Mouse (Mus musculus) macrophage (primary cell): ENCODE measurements around the gene Cby1. TPM values are rescaled to one million over a fixed set of nuclear protein-coding genes. Genes with fewer than 3 reads are reported as not detected.

ENCODE experiments used
- H3K27ac ChIP-seq: fragments of 350-480 bp; formaldehyde crosslinking; 2 replicates; pipeline ENCODE4 v1.9.0; 2021
- H3K36me3 ChIP-seq: fragments of 350-480 bp; formaldehyde crosslinking; 2 replicates; pipeline ENCODE4 v1.9.0; 2021; ENCODE audit errors: inconsistent target
- H3K4me3 ChIP-seq: fragments of 350-480 bp; formaldehyde crosslinking; 2 replicates; pipeline ENCODE4 v1.9.0; 2021; ENCODE audit errors: inconsistent target
- H3K79me2 ChIP-seq: fragments of 350-480 bp; formaldehyde crosslinking; 2 replicates; pipeline ENCODE4 v1.9.0; 2021; ENCODE audit errors: inconsistent target
- WGBS: methylation state at CpG from one replicate; pipeline ENCODE4 v1.1.7; 2026; ENCODE audit warnings: inconsistent platforms; ENCODE audit not compliant: missing documents; 5-methylcytosine and 5-hydroxymethylcytosine counted together
- polyA plus RNA-seq: library from polyadenylated mRNA; stranded (reverse); fragments of 250-400 nt; gene quantifications from 3 replicates; pipeline ENCODE4 v1.2.4, GENCODE M21; 2018; ENCODE audit warnings: inconsistent platforms

Cby1 gene
- polyA plus RNA-seq, 1 experiment from 2014 or later: 24.8 TPM

- H3K36me3 ChIP-seq: no peaks in the 10 kb centered on the region
- WGBS: 2% methylated on average over 33 of the region's 33 CpGs
- H3K79me2 ChIP-seq: peaks cover 61% of the 10 kb centered on the region
- no peak overlapping the region; the same call in 1 of the 2 replicates for H3K27ac ChIP-seq
- peak overlapping the region; percentile 55 for H3K4me3 ChIP-seq
These were observed 28.2 kb downstream of the Cby1 start for GRCm38 (mm10) chr15:79687175-79687574.

DNA sequence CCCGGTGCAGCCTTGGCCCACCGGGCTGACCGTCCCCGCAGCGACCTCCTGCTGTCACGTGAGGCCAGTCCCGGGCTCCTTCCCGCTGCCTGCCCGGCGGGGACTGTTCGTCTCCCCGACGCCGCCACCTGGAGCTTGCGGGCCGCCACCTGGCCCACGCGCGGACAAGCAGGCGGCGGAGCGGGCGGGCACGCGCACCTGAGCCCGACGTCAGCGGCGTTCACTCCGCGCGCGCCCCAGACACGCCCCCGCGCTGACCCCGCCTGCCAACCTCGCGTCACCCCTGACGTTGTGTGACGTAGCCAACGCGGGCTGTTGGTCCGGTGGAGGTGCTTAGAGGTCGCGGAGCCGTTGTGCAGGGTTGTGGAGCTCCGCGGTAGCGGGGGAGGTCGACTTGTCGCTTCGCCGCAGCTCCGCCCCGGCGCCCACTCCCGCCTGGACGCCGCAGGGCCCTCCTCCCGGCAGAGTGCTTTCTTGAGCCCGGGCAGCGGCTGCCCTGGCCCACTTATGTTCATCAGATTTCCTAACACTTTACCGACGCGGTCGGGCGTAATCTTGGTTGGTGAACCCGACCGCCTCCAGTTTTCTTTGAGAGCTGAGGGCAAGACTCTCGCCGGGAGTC lies 28.8 kb downstream of the Cby1 start, which contains the start of gene Josd1:
Josd1 (minus strand) TSS at position 274 of the 622 bp plus-strand sequence.
- peak within 1 kb of the TSS; percentile 34 for H3K27ac ChIP-seq
- no peaks in the 10 kb centered on the region for H3K36me3 ChIP-seq
- under 1% methylated on average over 68 of the region's 72 CpGs for WGBS
- peak within 1 kb of the TSS; percentile 55 for H3K4me3 ChIP-seq
- peaks cover 61% of the 10 kb centered on the region for H3K79me2 ChIP-seq

DNA sequence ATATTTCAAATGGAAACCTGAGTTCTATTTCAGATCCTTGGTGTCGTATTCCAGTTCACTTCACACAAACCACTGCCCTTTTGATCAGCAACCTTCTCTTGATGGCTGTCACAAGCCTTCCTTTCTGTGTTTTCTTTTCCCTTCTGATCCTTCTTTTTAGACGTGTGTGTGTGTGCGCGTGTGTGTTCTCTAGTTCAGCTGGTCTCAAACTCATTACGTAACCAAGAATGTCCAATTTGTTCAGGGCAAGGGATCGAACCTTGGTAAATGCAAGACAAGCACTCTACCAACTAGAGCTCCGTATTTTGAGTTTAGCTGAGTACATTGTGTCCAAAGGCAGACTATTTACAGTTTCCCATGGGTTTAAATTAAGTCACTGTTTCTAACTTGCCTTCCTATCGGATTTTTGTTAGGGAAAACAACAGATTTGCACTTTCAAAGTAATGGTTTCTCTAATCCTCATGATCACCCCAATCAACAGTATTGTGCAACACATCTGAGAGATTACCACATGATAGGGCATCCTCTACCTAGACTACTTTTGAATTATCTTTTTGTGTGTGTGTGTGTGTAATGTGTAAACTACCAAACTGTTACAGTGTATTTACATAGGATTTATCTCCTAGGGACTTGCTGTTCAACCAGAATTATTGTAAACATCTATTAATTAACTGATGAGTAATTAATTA lies 29.4 kb downstream of the Cby1 start:
- H3K27ac ChIP-seq: peak overlapping the region; percentile 34
- WGBS: 9% methylated on average over 8 of the region's 8 CpGs
- H3K79me2 ChIP-seq: peaks cover 61% of the 10 kb centered on the region

DNA sequence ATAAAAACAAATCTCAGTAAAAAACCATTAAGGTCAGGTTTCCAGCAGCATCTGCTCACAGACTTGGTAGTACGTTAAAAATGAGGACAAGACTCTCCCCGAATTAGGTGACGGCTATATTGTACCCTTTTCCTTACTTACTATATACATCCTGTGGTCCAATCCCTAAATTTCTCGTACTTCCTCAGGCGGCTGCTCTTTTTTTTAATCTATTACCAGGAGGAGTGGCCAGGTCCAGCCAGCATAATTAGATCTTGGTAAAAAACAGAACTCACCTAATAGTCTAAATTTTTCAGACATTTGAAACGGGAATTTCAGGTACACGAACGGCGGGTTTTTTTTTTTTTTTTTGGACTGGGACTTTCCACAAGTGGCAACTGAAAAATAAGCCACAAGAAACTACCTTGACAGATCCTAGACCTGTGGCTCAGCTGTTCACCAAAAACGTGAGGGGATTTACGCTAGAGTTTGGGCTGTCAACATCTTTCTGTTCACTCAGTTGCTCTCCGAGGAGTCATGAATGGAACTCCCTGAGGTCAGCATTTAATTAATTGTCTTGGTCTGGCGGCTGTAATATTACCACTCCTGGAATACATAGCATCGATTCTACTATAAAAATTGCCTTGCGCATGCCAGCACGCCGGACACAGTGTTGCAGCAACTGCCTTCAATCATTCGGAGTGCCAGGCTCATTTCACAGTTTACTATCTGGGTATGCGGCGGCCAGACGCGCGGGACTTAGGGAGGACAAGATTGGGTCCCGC lies 30.8 kb downstream of the Cby1 start:
- Histone ChIP-seq H3K27ac (no peak overlapping the region), H3K79me2 (peaks cover 61% of the 10 kb centered on the region), H3K4me3 (peak overlapping the region; percentile 27; the same call in 1 of the 2 replicates), H3K36me3 (no peaks in the 10 kb centered on the region)
- 8% methylated on average over 23 of the region's 24 CpGs for WGBS

More for the DNA sequence above, 29.4 kb downstream of the Cby1 start:
- peak overlapping the region; percentile 31 for H3K4me3 ChIP-seq
- no peaks in the 10 kb centered on the region for H3K36me3 ChIP-seq

GRCm38 (mm10) chr15:79690426-79691022 lies 31.5 kb downstream of the Cby1 start, which contains the start of gene Gtpbp1:
Gene Gtpbp1 (plus strand): TSS chr15:79690845.
- WGBS: under 1% methylated on average over 44 of the region's 45 CpGs
- H3K36me3 ChIP-seq: no peaks in the 10 kb centered on the region
- H3K79me2 ChIP-seq: peaks cover 61% of the 10 kb centered on the region
- H3K27ac ChIP-seq: no peak within 1 kb of the TSS
- H3K4me3 ChIP-seq: peak within 1 kb of the TSS; percentile 60

- H3K79me2 ChIP-seq: peaks cover 61% of the 10 kb centered on the region
- under 1% methylated on average over 53 of the region's 53 CpGs for WGBS
- no peak overlapping the region for H3K27ac ChIP-seq
- H3K4me3 ChIP-seq: peak overlapping the region; percentile 60
- H3K36me3 ChIP-seq: no peaks in the 10 kb centered on the region
These were observed 32.1 kb downstream of the Cby1 start for GRCm38 (mm10) chr15:79691023-79691508.

GRCm38 (mm10) chr15:79692334-79692733 lies 33.3 kb downstream of the Cby1 start:
- H3K79me2 ChIP-seq: peaks cover 62% of the 10 kb centered on the region
- 94% methylated on average over 5 of the region's 5 CpGs for WGBS
- H3K36me3 ChIP-seq: no peaks in the 10 kb centered on the region
- H3K4me3 ChIP-seq: no peak overlapping the region
- no peak overlapping the region for H3K27ac ChIP-seq

DNA sequence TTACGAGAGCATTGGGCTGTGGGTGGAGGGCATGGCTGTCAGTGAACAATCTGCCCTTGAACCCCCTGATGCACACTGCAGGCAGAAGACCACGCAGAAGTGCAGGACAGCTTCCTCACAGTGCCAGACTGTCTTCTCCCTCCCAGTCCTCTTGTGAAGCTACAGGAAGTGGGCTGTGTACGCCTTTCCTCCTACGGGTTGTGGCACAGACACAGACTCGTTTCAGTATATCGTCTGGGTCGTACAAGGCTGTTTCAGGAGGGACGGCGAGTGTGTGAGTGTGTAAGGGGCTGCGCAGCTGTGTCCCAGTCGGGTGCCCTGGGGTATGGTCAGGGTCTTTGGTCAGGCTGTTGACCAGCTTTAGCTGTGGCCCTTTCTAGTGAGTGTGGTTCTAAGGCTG lies 34.7 kb downstream of the Cby1 start:
- WGBS: 4% methylated on average over 11 of the region's 11 CpGs
- Histone ChIP-seq H3K79me2 (peaks cover 75% of the 10 kb centered on the region), H3K4me3 (peak overlapping the region; percentile 26), H3K27ac (peak overlapping the region; percentile 28; the same call in 1 of the 2 replicates), H3K36me3 (no peaks in the 10 kb centered on the region)

DNA sequence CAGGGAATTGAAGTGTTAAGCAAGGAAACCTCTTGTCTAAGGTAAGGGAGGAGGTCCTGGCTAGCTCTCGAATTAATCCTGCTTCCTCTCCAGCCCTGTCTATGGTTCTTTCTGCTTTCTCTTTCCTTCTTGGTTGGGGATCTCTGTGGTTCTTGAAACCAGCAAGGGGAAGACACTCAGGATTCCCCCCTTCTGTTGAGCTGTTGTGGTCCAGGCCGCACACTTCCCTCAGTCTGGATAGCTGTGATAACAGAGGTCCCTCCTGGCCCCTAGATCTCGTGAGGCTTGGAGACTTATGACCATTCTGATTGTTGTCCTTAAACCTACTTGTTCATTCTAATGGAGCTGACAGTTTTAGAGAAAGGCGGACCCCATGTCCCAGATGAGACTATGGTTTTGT lies 35.5 kb downstream of the Cby1 start:
- Histone ChIP-seq H3K27ac (0 out of 2 replicates have a peak overlapping the region, but pooled peaks have one; percentile 28), H3K79me2 (peaks cover 81% of the 10 kb centered on the region), H3K4me3 (no peak overlapping the region), H3K36me3 (no peaks in the 10 kb centered on the region)
- WGBS: 24% methylated on average over 4 of the region's 4 CpGs

GRCm38 (mm10) chr15:79695516-79695915 lies 36.5 kb downstream of the Cby1 start:
- no peak overlapping the region for H3K27ac ChIP-seq
- H3K79me2 ChIP-seq: peaks cover 82% of the 10 kb centered on the region
- 75% methylated on average over 3 of the region's 3 CpGs for WGBS
- no peak overlapping the region for H3K4me3 ChIP-seq
- H3K36me3 ChIP-seq: no peaks in the 10 kb centered on the region

DNA sequence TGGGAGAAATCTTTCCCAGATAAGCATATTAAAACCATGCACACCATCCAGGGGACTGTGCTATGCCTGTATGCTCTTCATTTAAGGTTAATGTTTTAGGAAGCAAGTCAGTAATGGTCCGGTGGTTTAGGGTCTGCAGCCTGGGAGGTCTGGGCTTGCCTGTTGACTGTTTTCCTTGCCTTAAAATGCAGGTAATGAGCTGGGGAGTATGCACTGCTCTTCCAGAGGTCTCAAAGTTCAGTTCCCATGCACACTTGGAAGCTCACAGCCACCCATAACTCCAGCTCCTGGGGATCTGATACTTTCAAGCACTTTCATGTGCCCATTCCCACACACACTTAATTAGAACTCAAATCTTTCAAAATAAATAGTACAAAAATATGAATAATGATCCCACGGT lies 37.5 kb downstream of the Cby1 start:
- Histone ChIP-seq H3K4me3 (no peak overlapping the region), H3K36me3 (no peaks in the 10 kb centered on the region), H3K27ac (no peak overlapping the region), H3K79me2 (peaks cover 78% of the 10 kb centered on the region)
- 96% methylated on average over 2 of the region's 2 CpGs for WGBS

- Histone ChIP-seq H3K36me3 (no peaks in the 10 kb centered on the region), H3K27ac (no peak overlapping the region)
- 93% methylated on average over 6 of the region's 6 CpGs for WGBS
These were observed 38.0 kb downstream of the Cby1 start for GRCm38 (mm10) chr15:79697011-79697410.

GRCm38 (mm10) chr15:79697558-79698187 lies 38.7 kb downstream of the Cby1 start:
- H3K4me3 ChIP-seq: no peak overlapping the region
- 69% methylated on average over 9 of the region's 9 CpGs for WGBS
- H3K27ac ChIP-seq: no peak overlapping the region
- peaks cover 67% of the 10 kb centered on the region for H3K79me2 ChIP-seq
- no peaks in the 10 kb centered on the region for H3K36me3 ChIP-seq

More at GRCm38 (mm10) chr15:79697011-79697410, 38.0 kb downstream of the Cby1 start:
- Histone ChIP-seq H3K4me3 (no peak overlapping the region), H3K79me2 (peaks cover 73% of the 10 kb centered on the region)
